10 mouse cellular contexts compared by ENCODE assay signal in the genomic region with DNA sequence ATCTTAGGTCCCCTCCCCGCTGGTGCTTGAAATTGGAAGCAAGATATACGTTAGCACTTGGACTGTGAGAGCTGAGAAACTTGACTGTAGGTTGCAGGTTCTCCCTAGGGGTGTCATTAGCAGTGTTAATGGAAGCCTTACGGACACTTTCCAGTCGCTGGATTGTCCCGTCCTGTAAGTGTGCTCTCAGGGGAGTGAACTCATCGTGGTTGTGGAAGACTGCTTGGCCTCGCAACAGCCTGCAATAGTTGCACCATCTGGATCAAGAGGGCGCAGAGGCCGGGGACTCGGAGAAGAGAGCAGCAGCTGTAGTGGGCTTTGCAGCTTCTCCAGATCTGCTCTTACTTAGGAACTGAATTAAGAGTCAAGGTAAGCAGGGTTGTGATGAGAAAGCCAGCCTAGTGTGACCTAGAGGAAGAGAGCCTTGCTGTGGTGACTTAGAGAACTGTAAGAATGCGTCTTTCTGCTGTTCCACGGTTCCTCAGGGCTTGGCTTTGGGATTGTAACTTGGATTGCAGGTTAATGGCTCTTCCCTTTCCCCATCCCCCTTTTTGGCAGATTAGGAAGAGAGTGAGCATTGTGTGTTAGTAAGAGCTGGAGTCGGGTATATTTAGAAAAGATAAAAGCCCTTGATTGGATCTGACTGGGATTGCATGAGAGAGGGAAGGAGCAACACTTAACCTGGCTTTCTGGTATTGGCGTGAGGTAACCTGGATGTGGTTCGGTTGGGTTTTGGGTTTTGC. TPM values are rescaled to one million over a fixed set of nuclear protein-coding genes. Genes with fewer than 3 reads are reported as not detected.
DNase-seq lines count a peak whose midpoint lies in the region; ATAC-seq and TF ChIP-seq lines count a peak whose summit lies in the region.
"Had no signal": no experiment of that assay in that cellular context is flagged by ENCODE, and none has a peak within 500 bp of the region (broad histone marks: within the 10 kb centered on the region; RNA-seq: fewer than 3 reads in every experiment).

No protein-coding gene starts in this region.

- 72% methylated on average over 15 of the region's 15 CpGs for WGBS in liver, embryonic 16.5 days (ENCODE audit: insufficient replicate concordance)
- WGBS in liver, embryonic 12.5 days (ENCODE audit: insufficient replicate concordance), result 78% methylated on average over 15 of the region's 15 CpGs
- WGBS in embryonic facial prominence, embryonic 14.5 days, result 64% methylated on average over 15 of the region's 15 CpGs

- H3K27me3 ChIP-seq in liver, embryonic 16.5 days (ENCODE audit: control insufficient read depth, insufficient read depth, low read depth, low read length), result no peaks in the 10 kb centered on the region
- no peaks in the 10 kb centered on the region for H3K27me3 ChIP-seq in liver, embryonic 12.5 days (replicated peaks)
- H3K27me3 ChIP-seq in embryonic facial prominence, embryonic 14.5 days (replicated peaks; ENCODE audit: control insufficient read depth, insufficient read depth, low read length), result no peaks in the 10 kb centered on the region

- peaks cover 58% of the 10 kb centered on the region for H3K4me1 ChIP-seq in liver, embryonic 16.5 days (ENCODE audit: control insufficient read depth, low read depth, low read length)
- H3K4me1 ChIP-seq in liver, embryonic 12.5 days, result peaks cover 80% of the 10 kb centered on the region
- H3K4me1 ChIP-seq in embryonic facial prominence, embryonic 14.5 days (ENCODE audit: control insufficient read depth, insufficient read depth, low read length), result peaks cover 22% of the 10 kb centered on the region

- peak overlapping the region; percentile 4; the same call in 1 of the 2 replicates for H3K4me2 ChIP-seq in liver, embryonic 16.5 days (ENCODE audit: low read depth, low read length)
- no peak overlapping the region for H3K4me2 ChIP-seq in liver, embryonic 12.5 days
- H3K4me2 ChIP-seq in embryonic facial prominence, embryonic 14.5 days (ENCODE audit: low read depth, low read length), result no peak overlapping the region

- peak; percentile 50 for DNase-seq in gastrocnemius, adult 2 months
- DNase-seq in gastrocnemius, postnatal 14 days, result no peak
- DNase-seq in embryonic facial prominence, embryonic 14.5 days (ENCODE audit: low spot score), result peak; percentile 64
- DNase-seq in layer of hippocampus, adult 18-20 months (ENCODE audit: low spot score in 2 of 2), result no peak
- no peak for DNase-seq in frontal cortex, adult 2 months (ENCODE audit: extremely low spot score in 1 of 2, low spot score in 1 of 2)
- DNase-seq: right cerebral cortex, adult 18-20 months had no signal

- peak overlapping the region; percentile 21 for H3K27ac ChIP-seq in gastrocnemius, adult 2 months
- H3K27ac ChIP-seq in liver, embryonic 16.5 days (ENCODE audit: low read length), result no peak overlapping the region
- H3K27ac ChIP-seq in liver, embryonic 12.5 days, result no peak overlapping the region
- no peak overlapping the region for H3K27ac ChIP-seq in embryonic facial prominence, embryonic 14.5 days (replicated peaks; ENCODE audit: low read depth, low read length)

- H3K9ac ChIP-seq in liver, embryonic 16.5 days (ENCODE audit: low read depth, low read length), result no peak overlapping the region
- no peak overlapping the region for H3K9ac ChIP-seq in liver, embryonic 12.5 days
- H3K9ac ChIP-seq in embryonic facial prominence, embryonic 14.5 days (ENCODE audit: low read depth, low read length), result no peak overlapping the region

- no peak for ATAC-seq in liver, embryonic 16.5 days (ENCODE audit: low read depth)
- no peak for ATAC-seq in liver, embryonic 12.5 days
- ATAC-seq in embryonic facial prominence, embryonic 14.5 days (ENCODE audit: low read depth), result peak; percentile 60; the same call in 1 of the 2 replicates
- 0 out of 2 replicates have a peak, but pooled peaks have one; percentile 32 for ATAC-seq in megakaryocyte progenitor cell, adult 5-6 weeks (replicated peaks; ENCODE audit: poor library complexity)
- ATAC-seq: inflammation-experienced regulatory T-cells, adult 6 months had no signal

- intact Hi-C loops in gastrocnemius, adult 2 months (cut with DNase I), result no loop called here
- intact Hi-C loops in gastrocnemius, postnatal 14 days (cut with DNase I; ENCODE audit: low total_unique reads), result no loop called here

- peak overlapping the region; percentile 26 for H3K4me3 ChIP-seq in gastrocnemius, adult 2 months
- H3K4me3 ChIP-seq in liver, embryonic 16.5 days (ENCODE audit: low read depth, low read length), result no peak overlapping the region
- H3K4me3 ChIP-seq in liver, embryonic 12.5 days, result no peak overlapping the region
- H3K4me3 ChIP-seq in embryonic facial prominence, embryonic 14.5 days (ENCODE audit: low read depth, low read length), result no peak overlapping the region

- no peak for TF ChIP-seq CTCF in gastrocnemius, adult 2 months (IDR thresholded peaks at IDR 0.05)

- H3K9me3 ChIP-seq in liver, embryonic 16.5 days (replicated peaks; ENCODE audit: control insufficient read depth, low read length), result no peaks in the 10 kb centered on the region
- H3K9me3 ChIP-seq in liver, embryonic 12.5 days (replicated peaks), result no peaks in the 10 kb centered on the region
- H3K9me3 ChIP-seq in embryonic facial prominence, embryonic 14.5 days (ENCODE audit: control insufficient read depth, low read length), result no peaks in the 10 kb centered on the region

- peaks cover 17% of the 10 kb centered on the region for H3K36me3 ChIP-seq in liver, embryonic 16.5 days (ENCODE audit: control insufficient read depth, insufficient read depth)
- H3K36me3 ChIP-seq in liver, embryonic 12.5 days, result peaks cover 52% of the 10 kb centered on the region
- peaks cover 29% of the 10 kb centered on the region for H3K36me3 ChIP-seq in embryonic facial prominence, embryonic 14.5 days (ENCODE audit: control insufficient read depth, insufficient read depth, low read length)

RNA-seq across cellular contexts. Expression of a gene that starts 7.0 kb away (rescaled TPM):
- 100 to 1,000 TPM; 181 to 184 TPM for total RNA-seq in gastrocnemius, adult 2 months (2021)
- 100 to 1,000 TPM; 167 to 170 TPM for total RNA-seq in gastrocnemius, postnatal 14 days (2021)
- polyA plus RNA-seq in liver, embryonic 16.5 days (2015; fragmentation: Nextera tagmentation; extraction: Ambion mirVana), result 309 and 359 TPM in 2 replicates
- polyA plus RNA-seq in liver, embryonic 12.5 days (2016; fragmentation: Nextera tagmentation; extraction: Ambion mirVana), result 199 and 201 TPM in 2 replicates
- 300 and 310 TPM in 2 replicates for polyA plus RNA-seq in embryonic facial prominence, embryonic 14.5 days (2014; fragmentation: Nextera tagmentation; extraction: Ambion mirVana)
- 381 and 438 TPM in 2 replicates for total RNA-seq in megakaryocyte progenitor cell, adult 5-6 weeks (2015)
- total RNA-seq in megakaryocyte progenitor cell, adult 5-6 weeks (2017), result 164 and 187 TPM in 2 replicates
- 100 to 1,000 TPM; 359 to 374 TPM for total RNA-seq in layer of hippocampus, adult 18-20 months (2021)
- polyA plus RNA-seq in frontal cortex, adult 2 months (2012; rRNA removed), result 365 and 368 TPM in 2 replicates

RNA-seq across cellular contexts. Expression of a gene that starts 29.4 kb away (rescaled TPM):
- 1 to 10 TPM; 5.5 to 7.2 TPM for total RNA-seq in gastrocnemius, adult 2 months (2021)
- 10 to 100 TPM; 13.3 to 13.6 TPM for total RNA-seq in gastrocnemius, postnatal 14 days (2021)
- 2.9 and 3.0 TPM in 2 replicates for polyA plus RNA-seq in liver, embryonic 16.5 days (2015; fragmentation: Nextera tagmentation; extraction: Ambion mirVana)
- 7.4 and 8.6 TPM in 2 replicates for polyA plus RNA-seq in liver, embryonic 12.5 days (2016; fragmentation: Nextera tagmentation; extraction: Ambion mirVana)
- polyA plus RNA-seq in embryonic facial prominence, embryonic 14.5 days (2014; fragmentation: Nextera tagmentation; extraction: Ambion mirVana), result 18.5 and 21.5 TPM in 2 replicates
- 11.4 and 11.5 TPM in 2 replicates for total RNA-seq in megakaryocyte progenitor cell, adult 5-6 weeks (2015)
- total RNA-seq in megakaryocyte progenitor cell, adult 5-6 weeks (2017), result 17.2 and 21.2 TPM in 2 replicates
- total RNA-seq in layer of hippocampus, adult 18-20 months (2021), result 1 to 10 TPM; 7.1 to 8.8 TPM
- 18.5 and 19.9 TPM in 2 replicates for polyA plus RNA-seq in frontal cortex, adult 2 months (2012; rRNA removed)

RNA-seq across cellular contexts. Expression of a gene that starts 57.9 kb away (rescaled TPM):
- total RNA-seq in gastrocnemius, adult 2 months (2021), result 1 to 10 TPM; 2.3 to 2.7 TPM
- total RNA-seq in gastrocnemius, postnatal 14 days (2021), result 1 to 10 TPM; 8.5 to 10.0 TPM
- polyA plus RNA-seq in liver, embryonic 16.5 days (2015; fragmentation: Nextera tagmentation; extraction: Ambion mirVana), result 0.57 and 0.92 TPM in 2 replicates
- 2.3 and 2.6 TPM in 2 replicates for polyA plus RNA-seq in liver, embryonic 12.5 days (2016; fragmentation: Nextera tagmentation; extraction: Ambion mirVana)
- polyA plus RNA-seq in embryonic facial prominence, embryonic 14.5 days (2014; fragmentation: Nextera tagmentation; extraction: Ambion mirVana), result 12.5 and 13.1 TPM in 2 replicates
- total RNA-seq in megakaryocyte progenitor cell, adult 5-6 weeks (2015), result 4.0 and 9.7 TPM in 2 replicates
- 0.17 and 2.2 TPM in 2 replicates for total RNA-seq in megakaryocyte progenitor cell, adult 5-6 weeks (2017)
- total RNA-seq in layer of hippocampus, adult 18-20 months (2021), result 10 to 100 TPM; 15.8 to 16.5 TPM
- 14.4 and 14.6 TPM in 2 replicates for polyA plus RNA-seq in frontal cortex, adult 2 months (2012; rRNA removed)

Comparison
In these comparisons a context has a peak if more than half of its experiments do, and no peak if none do; other contexts are left out.
1. DNase-seq: peak in gastrocnemius, adult 2 months (single experiment) and embryonic facial prominence, embryonic 14.5 days (single experiment); none in gastrocnemius, postnatal 14 days (single experiment), layer of hippocampus, adult 18-20 months (0 of 2) and frontal cortex, adult 2 months (0 of 2).
2. ATAC-seq: peak in embryonic facial prominence, embryonic 14.5 days (single experiment) and megakaryocyte progenitor cell, adult 5-6 weeks (single experiment); none in liver, embryonic 16.5 days (single experiment) and liver, embryonic 12.5 days (single experiment).